Mouse (Mus musculus) CH12.LX (cell line): ENCODE measurements around the gene Nyap1. TPM values are rescaled to one million over a fixed set of nuclear protein-coding genes. Genes with fewer than 3 reads are reported as not detected.

Source experiments
- DNase-seq: peaks from one replicate; pipeline ENCODE4 v3.0.0-alpha.2; 2013; ENCODE audit errors: extremely low read depth
- H3K27ac ChIP-seq: 2 replicates; pipeline ENCODE4 v1.5.1; 2012; ENCODE audit warnings: low read depth, mild to moderate bottlenecking, control low read depth, moderate library complexity; ENCODE audit not compliant: insufficient read depth
- H3K27me3 ChIP-seq: replicated peaks from 2 replicates; pipeline ENCODE3; 2012; ENCODE audit warnings: inconsistent platforms
- H3K36me3 ChIP-seq, 2 experiments: replicated peaks in 1 of 2; 2 replicates each; pipeline versions ENCODE3 to v1.6.1; 2012; ENCODE audit warnings: inconsistent platforms in 1 of 2, low read length in 1 of 2, mild to moderate bottlenecking in 1 of 2, mixed read lengths in 1 of 2, moderate library complexity in 1 of 2; ENCODE audit not compliant: control insufficient read depth in 1 of 2, insufficient read depth in 1 of 2
- H3K4me1 ChIP-seq, 2 experiments: 2 replicates each; pipeline ENCODE4 v1.6.1; 2012; ENCODE audit warnings: inconsistent platforms in 1 of 2, moderate library complexity in 1 of 2; ENCODE audit not compliant: insufficient read depth in 2 of 2, control insufficient read depth in 1 of 2
- H3K4me2 ChIP-seq: 2 replicates; pipeline ENCODE4 v1.6.1; 2012; ENCODE audit warnings: low read depth, mild to moderate bottlenecking, control low read depth; ENCODE audit not compliant: poor library complexity, insufficient read depth, severe bottlenecking
- H3K4me3 ChIP-seq, 3 experiments: fragments of 150-350 bp in 1 of 3; sonication (generic) in 1 of 3; replicated peaks in 1 of 3; 2 replicates each; pipeline versions ENCODE3 to v1.5.1; 2011 to 2012; ENCODE audit warnings: low read depth in 2 of 3, low read length in 2 of 3, mild to moderate bottlenecking in 2 of 3, moderate library complexity in 2 of 3, control low read depth in 1 of 3, improper control_type of control experiment in 1 of 3, inconsistent platforms in 1 of 3, mixed read lengths in 1 of 3; ENCODE audit not compliant: poor library complexity in 1 of 3
- H3K79me2 ChIP-seq: replicated peaks from 2 replicates; pipeline ENCODE4 v1.6.1; 2012; ENCODE audit warnings: mild to moderate bottlenecking, moderate library complexity; ENCODE audit not compliant: control insufficient read depth, poor library complexity, insufficient read depth, severe bottlenecking; ENCODE audit errors: extremely low read depth
- H3K9ac ChIP-seq: 2 replicates; pipeline ENCODE4 v1.6.1; 2012; ENCODE audit warnings: low read depth, mild to moderate bottlenecking, control low read depth, moderate library complexity; ENCODE audit not compliant: insufficient read depth
- H3K9me3 ChIP-seq: replicated peaks from 2 replicates; pipeline ENCODE3; 2012; ENCODE audit warnings: low read length, inconsistent platforms, mixed read lengths
- BHLHE40 ChIP-seq: IDR thresholded peaks from 2 replicates; pipeline ENCODE4 v1.6.1; 2011; ENCODE audit warnings: mild to moderate bottlenecking, low read depth, low read length, improper control_type of control experiment
- CHD2 ChIP-seq: IDR thresholded peaks from 2 replicates; pipeline ENCODE4 v1.6.1; 2011; ENCODE audit warnings: low read length, improper control_type of control experiment
- CTCF ChIP-seq, 2 experiments: IDR thresholded peaks in 1 of 2; conservative IDR thresholded peaks in 1 of 2; 2 replicates each; pipeline ENCODE4 v1.5.1; 2011 to 2012; ENCODE audit warnings: low read depth in 2 of 2, low read length in 2 of 2, improper control_type of control experiment in 1 of 2, inconsistent platforms in 1 of 2, mild to moderate bottlenecking in 1 of 2, moderate library complexity in 1 of 2
- E2F4 ChIP-seq: IDR thresholded peaks from 2 replicates; pipeline ENCODE4 v1.6.1; 2011; ENCODE audit warnings: low read depth, low read length, improper control_type of control experiment; ENCODE audit not compliant: insufficient replicate concordance
- ELF1 ChIP-seq: IDR thresholded peaks from 2 replicates; pipeline ENCODE4 v1.6.1; 2014; ENCODE audit warnings: low read depth, mild to moderate bottlenecking, inconsistent platforms, low read length, improper control_type of control experiment
- EP300 ChIP-seq: IDR thresholded peaks from 2 replicates; pipeline ENCODE4 v1.6.1; 2011; ENCODE audit warnings: low read length, improper control_type of control experiment
- ETS1 ChIP-seq: conservative IDR thresholded peaks from 2 replicates; pipeline ENCODE4 v1.6.1; 2012; ENCODE audit warnings: low read depth, mild to moderate bottlenecking, inconsistent platforms, low read length, improper control_type of control experiment, moderate library complexity
- HCFC1 ChIP-seq: IDR thresholded peaks from 2 replicates; pipeline ENCODE4 v1.6.1; 2012; ENCODE audit warnings: low read depth, mild to moderate bottlenecking, inconsistent platforms, low read length, improper control_type of control experiment
- IRF4 ChIP-seq: IDR thresholded peaks from 2 replicates; pipeline ENCODE4 v1.6.1; 2014; ENCODE audit warnings: low read depth, mild to moderate bottlenecking, inconsistent platforms, low read length, improper control_type of control experiment
- JUN ChIP-seq: IDR thresholded peaks from 2 replicates; pipeline ENCODE4 v1.6.1; 2011; ENCODE audit warnings: low read depth, mild to moderate bottlenecking, low read length, improper control_type of control experiment, moderate library complexity; ENCODE audit not compliant: insufficient read depth
- JUND ChIP-seq: conservative IDR thresholded peaks from 2 replicates; pipeline ENCODE4 v1.6.1; 2011; ENCODE audit warnings: low read depth, low read length, improper control_type of control experiment
- KAT2A ChIP-seq: IDR thresholded peaks from 2 replicates; pipeline ENCODE4 v1.6.1; 2012; ENCODE audit warnings: low read length, improper control_type of control experiment, inconsistent platforms; ENCODE audit not compliant: insufficient replicate concordance
- MAFK ChIP-seq: IDR thresholded peaks from 2 replicates; pipeline ENCODE4 v1.6.1; 2011; ENCODE audit warnings: low read length, improper control_type of control experiment; ENCODE audit not compliant: insufficient replicate concordance
- MAZ ChIP-seq: IDR thresholded peaks from 2 replicates; pipeline ENCODE4 v1.6.1; 2012; ENCODE audit warnings: low read depth, mild to moderate bottlenecking, inconsistent platforms, low read length, improper control_type of control experiment, moderate library complexity
- MEF2A ChIP-seq: IDR thresholded peaks from 2 replicates; pipeline ENCODE4 v1.6.1; 2014; ENCODE audit warnings: low read depth, mild to moderate bottlenecking, inconsistent platforms, low read length, improper control_type of control experiment, borderline replicate concordance
- MYC ChIP-seq: IDR thresholded peaks from 2 replicates; pipeline ENCODE4 v1.6.1; 2011; ENCODE audit warnings: low read depth, mild to moderate bottlenecking, improper control_type of control experiment, low read length
- NELFE ChIP-seq: IDR thresholded peaks from 2 replicates; pipeline ENCODE4 v1.6.1; 2011; ENCODE audit warnings: low read depth, low read length, improper control_type of control experiment
- NRF1 ChIP-seq: IDR thresholded peaks from 2 replicates; pipeline ENCODE4 v1.6.1; 2014; ENCODE audit warnings: low read depth, mild to moderate bottlenecking, inconsistent platforms, low read length, improper control_type of control experiment, moderate library complexity
- PAX5 ChIP-seq: IDR thresholded peaks from 2 replicates; pipeline ENCODE4 v1.6.1; 2012; ENCODE audit warnings: low read length, inconsistent platforms, mixed read lengths
- POLR2A ChIP-seq: IDR thresholded peaks from 2 replicates; pipeline ENCODE4 v1.6.1; 2011; ENCODE audit warnings: low read depth, mild to moderate bottlenecking, improper control_type of control experiment, low read length
- POLR2AphosphoS2 ChIP-seq: IDR thresholded peaks from 2 replicates; pipeline ENCODE4 v1.6.1; 2011; ENCODE audit warnings: low read depth, low read length, improper control_type of control experiment
- RAD21 ChIP-seq: IDR thresholded peaks from 2 replicates; pipeline ENCODE4 v1.6.1; 2011; ENCODE audit warnings: low read depth, mild to moderate bottlenecking, low read length, improper control_type of control experiment, moderate library complexity
- RCOR1 ChIP-seq: conservative IDR thresholded peaks from 2 replicates; pipeline ENCODE4 v1.6.1; 2012; ENCODE audit warnings: low read depth, mild to moderate bottlenecking, inconsistent platforms, low read length, improper control_type of control experiment
- SMC3 ChIP-seq: IDR thresholded peaks from 2 replicates; pipeline ENCODE4 v1.6.1; 2011; ENCODE audit warnings: low read depth, low read length, improper control_type of control experiment
- TBP ChIP-seq: conservative IDR thresholded peaks from 2 replicates; pipeline ENCODE4 v1.6.1; 2011; ENCODE audit warnings: low read depth, low read length, improper control_type of control experiment
- TCF12 ChIP-seq: IDR thresholded peaks from 2 replicates; pipeline ENCODE4 v1.6.1; 2014; ENCODE audit warnings: low read depth, mild to moderate bottlenecking, inconsistent platforms, low read length, improper control_type of control experiment
- UBTF ChIP-seq: IDR thresholded peaks from 2 replicates; pipeline ENCODE4 v1.6.1; 2012; ENCODE audit warnings: low read depth, mild to moderate bottlenecking, inconsistent platforms, low read length, improper control_type of control experiment, moderate library complexity
- USF1 ChIP-seq: IDR thresholded peaks from 2 replicates; pipeline ENCODE4 v1.6.1; 2014; ENCODE audit warnings: low read depth, mild to moderate bottlenecking, inconsistent platforms, low read length, improper control_type of control experiment
- USF2 ChIP-seq: conservative IDR thresholded peaks from 2 replicates; pipeline ENCODE4 v1.6.1; 2011; ENCODE audit warnings: low read depth, low read length, improper control_type of control experiment
- ZC3H11A ChIP-seq: IDR thresholded peaks from 2 replicates; pipeline ENCODE4 v1.6.1; 2012; ENCODE audit warnings: low read depth, mild to moderate bottlenecking, inconsistent platforms, low read length, improper control_type of control experiment
- ZNF384 ChIP-seq: IDR thresholded peaks from 2 replicates; pipeline ENCODE4 v1.6.1; 2012; ENCODE audit warnings: low read depth, low read length, improper control_type of control experiment, inconsistent platforms
- dilution Hi-C: fragments of 300-500 bp; cut with MboI; formaldehyde crosslinking; loops from 2 replicates; pipeline ENCODE4 v1.14.3; 2020; ENCODE audit warnings: low sequenced_read_pairs; ENCODE audit not compliant: extremely low pct_unique_long_range_greater_than_20kb, extremely low pct_ligation_motif_present
- in situ Hi-C: fragments of 300-500 bp; cut with MboI; formaldehyde crosslinking; loops from 3 replicates; pipeline ENCODE4 v1.14.3; 2019; ENCODE audit warnings: low sequenced_read_pairs, low pct_ligation_motif_present, low pct_unique_long_range_greater_than_20kb, mixed read lengths
- polyA plus RNA-seq: library from polyadenylated mRNA; unstranded; fragments of >175 nt; gene quantifications from 2 replicates; pipeline ENCODE4 v1.2.1, GENCODE M21; 2012; ENCODE audit warnings: low read depth; ENCODE audit not compliant: insufficient read length
- total RNA-seq, 2 experiments: library from RNA; depleted of rRNA; stranded (reverse); fragments of 300-350 nt in 1 of 2; fragments of >200 nt in 1 of 2; gene quantifications; 2 replicates each; pipeline ENCODE4 v1.2.3; 2012 to 2014

Nyap1 gene
- total and polyA plus RNA-seq, 3 experiments: 0.28 to 1.4 (median 0.43) TPM

GRCm38 (mm10) chr5:137719088-137719487 is 22.3 kb downstream of the Nyap1 start:
- Histone ChIP-seq H3K4me1 (peaks cover 16 to 71% of the 10 kb centered on the region in 2 experiments), H3K4me2 (peak overlapping the region; percentile 96), H3K27me3 (no peaks in the 10 kb centered on the region), H3K27ac (peak overlapping the region; percentile 13; the same call in 1 of the 2 replicates), H3K4me3 (no peak overlapping the region), H3K79me2 (no peaks in the 10 kb centered on the region), H3K9me3 (no peaks in the 10 kb centered on the region), H3K36me3 (no peaks in the 10 kb centered on the region), H3K9ac (peak overlapping the region; percentile 72; the same call in 1 of the 2 replicates)
- DNase-seq: no peak
- in situ Hi-C loops: no loop called here
- dilution Hi-C loops: no loop called here
- TF ChIP-seq JUND (no peak), IRF4 (no peak), HCFC1 (no peak), PAX5 (no peak), ELF1 (peak; percentile 33; the same call in 1 of the 2 replicates), USF1 (no peak), MAZ (no peak), BHLHE40 (0 out of 2 replicates have a peak, but pooled peaks have one; percentile 10), EP300 (no peak), MEF2A (no peak), E2F4 (no peak), TBP (no peak), CHD2 (no peak), NELFE (no peak), UBTF (no peak)

- dilution Hi-C loops (no loop called here), in situ Hi-C loops (no loop called here)
- peak; percentile 90 for DNase-seq
- TF ChIP-seq TCF12: peak; percentile 38; the same call in 1 of the 2 replicates
- TF ChIP-seq ELF1: 0 out of 2 replicates have a peak, but pooled peaks have one; percentile 54
- TF ChIP-seq CTCF (conservative IDR thresholded peaks at IDR 0.05 in 1 of 2, IDR thresholded peaks at IDR 0.05 in 1 of 2; ENCODE audit: low read depth in 2 of 2, low read length in 2 of 2): no peak
- TF ChIP-seq KAT2A: no peak
- no peak; the same call in 1 of the 2 replicates for TF ChIP-seq POLR2A
- TF ChIP-seq ZC3H11A: no peak
- no peak for TF ChIP-seq USF2
- TF ChIP-seq NELFE: no peak
- no peak for TF ChIP-seq RCOR1
- TF ChIP-seq E2F4: no peak
- TF ChIP-seq MAFK: no peak
- TF ChIP-seq MYC: no peak
- TF ChIP-seq JUN: no peak
- no peak; the same call in 1 of the 2 replicates for TF ChIP-seq JUND
- TF ChIP-seq NRF1: no peak
- no peak for TF ChIP-seq HCFC1
- TF ChIP-seq UBTF: no peak
- TF ChIP-seq RAD21: no peak; the same call in 1 of the 2 replicates
- TF ChIP-seq ETS1: peak; percentile 49
- no peak for TF ChIP-seq USF1
- no peak for TF ChIP-seq SMC3
- peak; percentile 88 for TF ChIP-seq ZNF384
- TF ChIP-seq POLR2AphosphoS2: no peak
- no peak for TF ChIP-seq MAZ
Observed at GRCm38 (mm10) chr5:137718020-137718790, 23.2 kb downstream of the Nyap1 start.

More at GRCm38 (mm10) chr5:137718020-137718790, 23.2 kb downstream of the Nyap1 start:
- Histone ChIP-seq H3K36me3 (no peaks in the 10 kb centered on the region), H3K27me3 (no peaks in the 10 kb centered on the region), H3K9me3 (no peaks in the 10 kb centered on the region), H3K9ac (peak overlapping the region; percentile 72), H3K4me1 (peaks cover 13 to 62% of the 10 kb centered on the region in 2 experiments), H3K27ac (peak overlapping the region; percentile 46; the same call in 1 of the 2 replicates), H3K79me2 (no peaks in the 10 kb centered on the region), H3K4me2 (peak overlapping the region; percentile 96), H3K4me3 (peak overlapping the region in 1 of 3 experiments; percentile 17)
